Mouse (Mus musculus) ES-E14 (cell line): ENCODE measurements around the gene Tmem245.

Source experiments
- HCFC1 ChIP-seq: IDR thresholded peaks from 2 replicates; pipeline ENCODE4 v1.6.1; 2012; ENCODE audit warnings: low read length, inconsistent platforms, borderline replicate concordance; ENCODE audit not compliant: insufficient read depth
- ZC3H11A ChIP-seq: IDR thresholded peaks from 2 replicates; pipeline ENCODE4 v1.6.1; 2012; ENCODE audit warnings: low read depth, mild to moderate bottlenecking, inconsistent platforms, low read length, borderline replicate concordance

GRCm38 (mm10) chr4:56941481-56941880, 5.8 kb downstream of the Tmem245 start:
- no peak for TF ChIP-seq HCFC1
- TF ChIP-seq ZC3H11A, result no peak
